Mouse (Mus musculus): ENCODE measurements around the gene Cmklr1.

Gene Cmklr1

DNA sequence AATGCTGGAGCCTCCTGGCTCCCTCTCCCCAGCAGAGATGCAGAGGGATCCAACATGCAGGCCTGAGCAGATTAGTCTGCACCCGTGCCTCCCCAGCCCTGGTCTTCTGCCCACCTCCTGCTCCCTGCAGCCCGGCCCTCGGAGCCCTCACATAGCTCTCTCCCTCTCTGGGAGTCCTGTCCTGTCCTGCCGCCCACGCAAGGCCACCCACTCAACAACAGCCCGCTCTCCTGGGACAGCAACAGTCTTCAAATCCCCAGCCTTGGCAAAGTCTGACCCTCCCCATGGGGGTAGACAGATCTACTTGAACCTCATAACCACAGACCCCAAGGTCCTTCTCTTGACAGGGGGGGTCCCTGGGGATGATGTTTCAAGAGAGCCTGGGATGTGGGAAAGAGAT, 39.7 kb downstream of the Cmklr1 start:
- ChIA-PET POLR2A (interaction anchor here in 3 of 4 experiments (0.5 to 1.6 kb wide), 9 partner anchors 13 to 313 kb away, joined by 3 to 7 read pairs (median 3); no protein-coding TSS in a partner anchor), CTCF (interaction anchor here in 1 of 4 experiments (1.7 kb wide), 1 partner anchor 30 kb away, joined by 8 read pairs; no protein-coding TSS in a partner anchor)

DNA sequence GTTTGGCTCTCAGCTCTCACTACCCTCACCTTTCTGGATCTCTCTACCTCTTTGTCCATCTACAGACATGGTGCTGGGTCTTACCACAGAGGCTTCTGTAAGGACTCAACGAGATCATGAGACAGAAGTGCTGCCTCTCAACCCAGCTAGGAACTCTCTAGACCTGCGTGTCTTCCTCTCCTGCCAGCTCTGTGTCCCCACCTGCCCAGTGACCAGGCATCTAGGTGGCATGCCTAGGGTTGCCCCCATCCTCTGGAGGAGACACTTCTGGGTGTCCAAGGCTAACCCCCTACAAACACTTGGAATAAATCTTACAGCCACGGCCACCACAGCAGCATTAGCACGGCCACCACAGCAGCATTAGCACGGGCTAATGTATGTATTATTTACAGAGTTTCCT, 40.3 kb downstream of the Cmklr1 start:
- ChIA-PET CTCF (interaction anchor here in 2 of 4 experiments (0.6 to 1.7 kb wide), 2 partner anchors 29 to 212 kb away, joined by 8 read pairs; no protein-coding TSS in a partner anchor), POLR2A (interaction anchor here in 2 of 4 experiments (0.6 to 1.6 kb wide), 9 partner anchors 9 to 313 kb away, joined by 3 to 5 read pairs (median 3); no protein-coding TSS in a partner anchor)

DNA sequence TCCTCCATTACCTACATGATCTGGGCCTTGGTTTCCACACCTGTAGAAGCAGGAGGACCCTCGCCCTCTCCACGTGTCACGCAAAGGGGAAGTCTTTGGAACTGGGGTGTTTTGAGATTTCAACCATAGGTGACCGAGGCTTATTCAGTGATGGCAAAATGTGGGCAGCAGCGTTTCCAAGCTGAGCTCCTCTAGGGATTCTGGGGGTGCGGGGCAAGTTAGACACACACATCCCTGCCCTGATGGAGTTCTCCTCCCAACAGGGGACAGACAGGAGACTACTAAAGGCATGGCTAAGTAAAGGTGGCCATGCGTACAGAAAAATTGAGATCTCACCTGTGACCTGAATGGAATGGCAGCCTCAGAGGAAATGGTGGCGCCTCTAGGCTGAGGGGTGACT, 41.7 kb downstream of the Cmklr1 start:
- POLR2A ChIA-PET, result interaction anchor here in 2 of 4 experiments (0.7 to 1.5 kb wide), 7 partner anchors 9 to 56 kb away, joined by 3 to 10 read pairs (median 3); no protein-coding TSS in a partner anchor
- CTCF ChIA-PET, result interaction anchor here in 3 of 4 experiments (0.6 to 1.6 kb wide), 3 partner anchors 14 to 1624 kb away, joined by 3 to 8 read pairs (median 3); no protein-coding TSS in a partner anchor

GRCm38 (mm10) chr5:113607941-113608431, 42.2 kb downstream of the Cmklr1 start:
- CTCF ChIA-PET, result interaction anchor here in 3 of 4 experiments (0.6 to 1.6 kb wide), 5 partner anchors 14 to 1624 kb away, joined by 3 to 8 read pairs (median 4); partner anchors contain the start of gene 1700069L16Rik (in 1 of the 3)
- POLR2A ChIA-PET, result interaction anchor here in 2 of 4 experiments (0.7 to 1.5 kb wide), 7 partner anchors 10 to 57 kb away, joined by 3 to 10 read pairs (median 3); no protein-coding TSS in a partner anchor

DNA sequence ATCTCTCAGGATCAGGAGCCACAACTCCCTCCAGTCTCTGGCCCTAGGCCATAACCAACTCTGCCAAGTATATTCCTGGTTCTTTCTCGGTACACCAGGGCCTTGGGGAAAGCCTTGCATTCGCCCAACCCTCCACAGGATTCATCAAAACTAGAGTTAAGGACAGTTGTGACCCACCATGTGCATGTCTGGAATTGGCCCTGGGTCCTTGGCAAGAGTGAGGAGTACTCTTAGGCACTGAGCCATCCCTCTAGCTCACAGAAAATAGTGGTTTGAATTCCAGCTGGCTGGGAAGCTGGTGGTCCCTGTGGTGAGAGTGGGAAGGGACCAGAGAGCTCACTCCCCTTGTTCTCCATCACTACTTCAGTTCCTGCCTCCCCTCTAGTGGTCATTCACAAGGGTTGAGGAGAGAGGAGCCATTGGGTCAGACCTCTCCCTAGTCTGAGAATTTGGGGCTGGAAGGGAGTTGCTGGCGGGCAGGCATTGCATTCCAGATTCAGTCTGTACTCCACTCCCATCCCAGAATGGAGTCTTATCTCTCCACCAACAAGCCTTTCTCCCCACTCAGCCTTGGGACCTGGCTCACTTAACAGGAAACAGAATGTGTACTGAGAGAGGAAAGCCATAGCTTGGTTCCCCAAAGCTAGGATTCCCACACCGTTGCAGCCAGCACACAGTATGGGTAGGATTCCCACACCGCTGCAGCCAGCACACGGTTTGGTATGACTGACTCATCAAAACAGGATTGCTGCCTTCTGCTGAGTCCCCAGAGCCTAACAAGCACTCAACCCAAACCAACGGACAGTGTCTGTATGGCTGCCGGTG, 43.1 kb downstream of the Cmklr1 start:
- ChIA-PET CTCF (interaction anchor here in 1 of 4 experiments (1.3 to 1.4 kb wide), 2 partner anchors 21 to 117 kb away, joined by 4 to 7 read pairs; partner anchors contain the start of gene 1700069L16Rik), POLR2A (interaction anchor here in 2 of 4 experiments (0.5 to 2.3 kb wide), 9 partner anchors 10 to 227 kb away, joined by 3 to 11 read pairs (median 3); no protein-coding TSS in a partner anchor)

- CTCF ChIA-PET, result no interaction called here
- POLR2A ChIA-PET, result interaction anchor here in 2 of 4 experiments (0.5 to 2.3 kb wide), 5 partner anchors 9 to 125 kb away, joined by 3 to 11 read pairs (median 3); no protein-coding TSS in a partner anchor
These were observed 44.1 kb downstream of the Cmklr1 start for GRCm38 (mm10) chr5:113606121-113606520.

- ChIA-PET POLR2A (interaction anchor here in 2 of 4 experiments (0.8 to 2.3 kb wide), 3 partner anchors 9 to 19 kb away, joined by 3 to 11 read pairs (median 5); no protein-coding TSS in a partner anchor), CTCF (no interaction called here)
These were observed 45.5 kb downstream of the Cmklr1 start for GRCm38 (mm10) chr5:113604758-113605157.

- POLR2A ChIA-PET, result interaction anchor here in 2 of 4 experiments (0.9 to 1.0 kb wide), 2 partner anchors 17 to 61 kb away, joined by 3 read pairs; no protein-coding TSS in a partner anchor
- CTCF ChIA-PET, result no interaction called here
These were observed 46.8 kb downstream of the Cmklr1 start for GRCm38 (mm10) chr5:113603471-113603870.

- CTCF ChIA-PET, result interaction anchor here in 1 of 4 experiments (0.6 kb wide), 1 partner anchor 333 kb away, joined by 7 read pairs; no protein-coding TSS in a partner anchor
- POLR2A ChIA-PET, result interaction anchor here in 2 of 4 experiments (0.6 to 9.0 kb wide), 9 partner anchors 9 to 899 kb away, joined by 3 to 102 read pairs (median 4); no protein-coding TSS in a partner anchor
These were observed 49.4 kb downstream of the Cmklr1 start for GRCm38 (mm10) chr5:113600803-113601202.

DNA sequence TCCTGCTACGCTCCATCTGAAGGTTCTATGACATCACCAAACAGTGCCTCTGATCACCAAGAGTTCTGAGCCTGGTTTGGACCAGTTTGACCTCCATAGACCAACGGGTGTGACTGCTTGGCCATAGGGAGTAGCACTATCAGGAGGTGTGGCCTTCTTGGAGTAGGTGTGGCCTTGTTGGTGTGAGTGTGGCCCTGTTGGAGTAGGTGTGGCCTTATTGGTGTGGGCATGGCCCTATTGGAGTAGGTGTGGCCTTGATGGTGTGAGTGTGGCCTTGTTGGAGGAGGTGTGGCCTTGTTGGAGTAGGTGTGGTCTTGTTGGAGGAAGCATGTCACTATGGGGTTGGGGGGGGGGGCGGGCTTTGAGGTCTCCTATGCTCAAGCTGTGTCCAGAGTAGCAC, 50.0 kb downstream of the Cmklr1 start:
- CTCF ChIA-PET, result interaction anchor here in 1 of 4 experiments (0.6 kb wide), 1 partner anchor 334 kb away, joined by 7 read pairs; no protein-coding TSS in a partner anchor
- POLR2A ChIA-PET, result interaction anchor here in 3 of 4 experiments (0.5 to 9.0 kb wide), 8 partner anchors 10 to 898 kb away, joined by 3 to 102 read pairs (median 4); no protein-coding TSS in a partner anchor

- ChIA-PET POLR2A (interaction anchor here (0.6 to 9.0 kb wide), 34 partner anchors 9 to 432 kb away, joined by 3 to 102 read pairs (median 3); partner anchors contain the start of genes Cmklr1 (in 1 of the 4) and Wscd2 (in 1 of the 4)), CTCF (interaction anchor here in 2 of 4 experiments (0.6 to 2.7 kb wide), 9 partner anchors 10 to 442 kb away, joined by 3 to 23 read pairs (median 3); partner anchors contain the start of genes 1700069L16Rik (in 1 of the 2) and Tmem211 (in 1 of the 2))
These were observed 53.4 kb downstream of the Cmklr1 start for GRCm38 (mm10) chr5:113596780-113597353.

GRCm38 (mm10) chr5:113596252-113596651, 54.0 kb downstream of the Cmklr1 start:
- POLR2A ChIA-PET, result interaction anchor here (0.7 to 9.0 kb wide), 43 partner anchors 8 to 431 kb away, joined by 3 to 102 read pairs (median 3); partner anchors contain the start of genes Cmklr1 (in 1 of the 4) and Wscd2 (in 1 of the 4)
- CTCF ChIA-PET, result interaction anchor here (0.6 to 2.7 kb wide), 15 partner anchors 10 to 690 kb away, joined by 3 to 23 read pairs (median 3); partner anchors contain the start of genes 1700069L16Rik (in 2 of the 4) and Tmem211 (in 1 of the 4)

- CTCF ChIA-PET, result interaction anchor here in 3 of 4 experiments (0.5 to 3.5 kb wide), 4 partner anchors 10 to 100 kb away, joined by 3 to 20 read pairs (median 6); no protein-coding TSS in a partner anchor
- POLR2A ChIA-PET, result interaction anchor here in 2 of 4 experiments (0.7 to 9.0 kb wide), 8 partner anchors 8 to 441 kb away, joined by 3 to 102 read pairs (median 4); no protein-coding TSS in a partner anchor
These were observed 56.1 kb downstream of the Cmklr1 start for GRCm38 (mm10) chr5:113593911-113594705.

GRCm38 (mm10) chr5:113591751-113592230, 58.4 kb downstream of the Cmklr1 start:
- CTCF ChIA-PET, result interaction anchor here in 2 of 4 experiments (0.7 to 3.5 kb wide), 4 partner anchors 11 to 318 kb away, joined by 3 to 20 read pairs (median 4); no protein-coding TSS in a partner anchor

GRCm38 (mm10) chr5:113591166-113591565, 59.1 kb downstream of the Cmklr1 start:
- CTCF ChIA-PET, result interaction anchor here in 3 of 4 experiments (0.6 to 3.5 kb wide), 3 partner anchors 11 to 73 kb away, joined by 5 to 20 read pairs (median 7); no protein-coding TSS in a partner anchor

More at GRCm38 (mm10) chr5:113591751-113592230, 58.4 kb downstream of the Cmklr1 start:
- POLR2A ChIA-PET, result interaction anchor here in 3 of 4 experiments (0.6 to 1.9 kb wide), 15 partner anchors 8 to 538 kb away, joined by 3 to 6 read pairs (median 3); partner anchors contain the start of genes 1700069L16Rik (in 1 of the 3), Sgsm1 (in 1 of the 3) and Ung (in 1 of the 3)

More at GRCm38 (mm10) chr5:113591166-113591565, 59.1 kb downstream of the Cmklr1 start:
- POLR2A ChIA-PET, result interaction anchor here in 3 of 4 experiments (0.8 to 1.8 kb wide), 7 partner anchors 9 to 133 kb away, joined by 3 to 4 read pairs (median 3); partner anchors contain the start of gene 1700069L16Rik (in 1 of the 3)
